Mouse (Mus musculus) CH12.LX (cell line): ENCODE results near the gene Sult2a3. TPM values are rescaled to one million over a fixed set of nuclear protein-coding genes. Genes with fewer than 3 reads are reported as not detected.
"Not testable (repeated sequence)": the region's sequence is repeated elsewhere in the genome, so short reads cannot be mapped to it uniquely, and the experiment has no call there.

ENCODE experiments used
- DNase-seq: peaks from one replicate; pipeline ENCODE4 v3.0.0-alpha.2; 2013; ENCODE audit errors: extremely low read depth
- H3K27ac ChIP-seq: 2 replicates; pipeline ENCODE4 v1.5.1; 2012; ENCODE audit warnings: low read depth, mild to moderate bottlenecking, control low read depth, moderate library complexity; ENCODE audit not compliant: insufficient read depth
- H3K27me3 ChIP-seq: replicated peaks from 2 replicates; pipeline ENCODE3; 2012; ENCODE audit warnings: inconsistent platforms
- H3K36me3 ChIP-seq, 2 experiments: replicated peaks in 1 of 2; 2 replicates each; pipeline versions ENCODE3 to v1.6.1; 2012; ENCODE audit warnings: inconsistent platforms in 1 of 2, low read length in 1 of 2, mild to moderate bottlenecking in 1 of 2, mixed read lengths in 1 of 2, moderate library complexity in 1 of 2; ENCODE audit not compliant: control insufficient read depth in 1 of 2, insufficient read depth in 1 of 2
- H3K4me1 ChIP-seq, 2 experiments: 2 replicates each; pipeline ENCODE4 v1.6.1; 2012; ENCODE audit warnings: inconsistent platforms in 1 of 2, moderate library complexity in 1 of 2; ENCODE audit not compliant: insufficient read depth in 2 of 2, control insufficient read depth in 1 of 2
- H3K4me2 ChIP-seq: 2 replicates; pipeline ENCODE4 v1.6.1; 2012; ENCODE audit warnings: low read depth, mild to moderate bottlenecking, control low read depth; ENCODE audit not compliant: poor library complexity, insufficient read depth, severe bottlenecking
- H3K4me3 ChIP-seq, 3 experiments: fragments of 150-350 bp in 1 of 3; sonication (generic) in 1 of 3; replicated peaks in 1 of 3; 2 replicates each; pipeline versions ENCODE3 to v1.5.1; 2011 to 2012; ENCODE audit warnings: low read depth in 2 of 3, low read length in 2 of 3, mild to moderate bottlenecking in 2 of 3, moderate library complexity in 2 of 3, control low read depth in 1 of 3, improper control_type of control experiment in 1 of 3, inconsistent platforms in 1 of 3, mixed read lengths in 1 of 3; ENCODE audit not compliant: poor library complexity in 1 of 3
- H3K79me2 ChIP-seq: replicated peaks from 2 replicates; pipeline ENCODE4 v1.6.1; 2012; ENCODE audit warnings: mild to moderate bottlenecking, moderate library complexity; ENCODE audit not compliant: control insufficient read depth, poor library complexity, insufficient read depth, severe bottlenecking; ENCODE audit errors: extremely low read depth
- H3K9ac ChIP-seq: 2 replicates; pipeline ENCODE4 v1.6.1; 2012; ENCODE audit warnings: low read depth, mild to moderate bottlenecking, control low read depth, moderate library complexity; ENCODE audit not compliant: insufficient read depth
- H3K9me3 ChIP-seq: replicated peaks from 2 replicates; pipeline ENCODE3; 2012; ENCODE audit warnings: low read length, inconsistent platforms, mixed read lengths
- CTCF ChIP-seq, 2 experiments: IDR thresholded peaks in 1 of 2; conservative IDR thresholded peaks in 1 of 2; 2 replicates each; pipeline ENCODE4 v1.5.1; 2011 to 2012; ENCODE audit warnings: low read depth in 2 of 2, low read length in 2 of 2, improper control_type of control experiment in 1 of 2, inconsistent platforms in 1 of 2, mild to moderate bottlenecking in 1 of 2, moderate library complexity in 1 of 2
- MXI1 ChIP-seq: IDR thresholded peaks from 2 replicates; pipeline ENCODE4 v1.6.1; 2011; ENCODE audit warnings: mild to moderate bottlenecking, low read depth, low read length, improper control_type of control experiment
- POLR2A ChIP-seq: IDR thresholded peaks from 2 replicates; pipeline ENCODE4 v1.6.1; 2011; ENCODE audit warnings: low read depth, mild to moderate bottlenecking, improper control_type of control experiment, low read length
- TCF12 ChIP-seq: IDR thresholded peaks from 2 replicates; pipeline ENCODE4 v1.6.1; 2014; ENCODE audit warnings: low read depth, mild to moderate bottlenecking, inconsistent platforms, low read length, improper control_type of control experiment
- ZMIZ1 ChIP-seq: IDR thresholded peaks from 2 replicates; pipeline ENCODE4 v1.6.1; 2012; ENCODE audit warnings: low read depth, mild to moderate bottlenecking, inconsistent platforms, low read length, improper control_type of control experiment
- dilution Hi-C: fragments of 300-500 bp; cut with MboI; formaldehyde crosslinking; loops from 2 replicates; pipeline ENCODE4 v1.14.3; 2020; ENCODE audit warnings: low sequenced_read_pairs; ENCODE audit not compliant: extremely low pct_unique_long_range_greater_than_20kb, extremely low pct_ligation_motif_present
- in situ Hi-C: fragments of 300-500 bp; cut with MboI; formaldehyde crosslinking; loops from 3 replicates; pipeline ENCODE4 v1.14.3; 2019; ENCODE audit warnings: low sequenced_read_pairs, low pct_ligation_motif_present, low pct_unique_long_range_greater_than_20kb, mixed read lengths
- polyA plus RNA-seq: library from polyadenylated mRNA; unstranded; fragments of >175 nt; gene quantifications from 2 replicates; pipeline ENCODE4 v1.2.1, GENCODE M21; 2012; ENCODE audit warnings: low read depth; ENCODE audit not compliant: insufficient read length
- total RNA-seq, 2 experiments: library from RNA; depleted of rRNA; stranded (reverse); fragments of 300-350 nt in 1 of 2; fragments of >200 nt in 1 of 2; gene quantifications; 2 replicates each; pipeline ENCODE4 v1.2.3; 2012 to 2014

Sult2a3 gene
- total and polyA plus RNA-seq, 3 experiments = not detected

GRCm38 (mm10) chr7:14116761-14117160 lies 6.1 kb downstream of the Sult2a3 start:
- no peak for TF ChIP-seq MXI1
- TF ChIP-seq TCF12 = no peak
- TF ChIP-seq POLR2A = no peak
- no peak for TF ChIP-seq ZMIZ1
- TF ChIP-seq CTCF (conservative IDR thresholded peaks at IDR 0.05 in 1 of 2, IDR thresholded peaks at IDR 0.05 in 1 of 2; ENCODE audit: low read depth in 2 of 2, low read length in 2 of 2) = no peak
- no peaks in the 10 kb centered on the region for H3K36me3 ChIP-seq
- H3K4me2 ChIP-seq = no peak overlapping the region
- no peaks in the 10 kb centered on the region for H3K4me1 ChIP-seq
- H3K4me3 ChIP-seq = no peak overlapping the region
- dilution Hi-C loops = no loop called here
- H3K79me2 ChIP-seq = no peaks in the 10 kb centered on the region
- no peaks in the 10 kb centered on the region for H3K27me3 ChIP-seq
- no peak overlapping the region for H3K27ac ChIP-seq
- peaks cover 5% of the 10 kb centered on the region for H3K9me3 ChIP-seq
- in situ Hi-C loops = no loop called here
- no peak for DNase-seq
- no peak overlapping the region for H3K9ac ChIP-seq

- H3K4me3 ChIP-seq, H3K9me3 ChIP-seq, H3K36me3 ChIP-seq, H3K27ac ChIP-seq, DNase-seq, in situ Hi-C loops, H3K79me2 ChIP-seq, H3K27me3 ChIP-seq, dilution Hi-C loops, H3K9ac ChIP-seq, H3K4me2 ChIP-seq, H3K4me1 ChIP-seq: not testable (repeated sequence)
These were observed 8.4 kb downstream of the Sult2a3 start for GRCm38 (mm10) chr7:14114471-14114870.

GRCm38 (mm10) chr7:14047821-14048220 lies 75.0 kb downstream of the Sult2a3 start:
- H3K27me3 ChIP-seq, H3K4me2 ChIP-seq, H3K36me3 ChIP-seq, H3K79me2 ChIP-seq, H3K4me3 ChIP-seq, H3K9ac ChIP-seq, H3K9me3 ChIP-seq, H3K4me1 ChIP-seq, H3K27ac ChIP-seq, in situ Hi-C loops, dilution Hi-C loops, DNase-seq: not testable (repeated sequence)

- in situ Hi-C loops, H3K4me3 ChIP-seq, H3K4me1 ChIP-seq, H3K27ac ChIP-seq, H3K9ac ChIP-seq, H3K36me3 ChIP-seq, H3K79me2 ChIP-seq, DNase-seq, dilution Hi-C loops, H3K9me3 ChIP-seq, H3K27me3 ChIP-seq, H3K4me2 ChIP-seq: not testable (repeated sequence)
These were observed 92.0 kb downstream of the Sult2a3 start for GRCm38 (mm10) chr7:14030831-14031230.

Other genes with a start within 250 kb of the Sult2a3 start
- not detected in 2 replicates for gene Sult2a4, start 133.4 kb downstream of the Sult2a3 start, total RNA-seq (2012; rRNA removed)
- not detected in 2 replicates for gene Sult2a4, start 133.4 kb downstream of the Sult2a3 start, total RNA-seq (2014; rRNA removed)
- gene Sult2a4, start 133.4 kb downstream of the Sult2a3 start, polyA plus RNA-seq = not detected in 2 replicates
- gene Sult2a6, start 131.8 kb upstream of the Sult2a3 start, total RNA-seq (2012; rRNA removed) = not detected in 2 replicates
- gene Sult2a6, start 131.8 kb upstream of the Sult2a3 start, total RNA-seq (2014; rRNA removed) = not detected in 2 replicates
- gene Sult2a6, start 131.8 kb upstream of the Sult2a3 start, polyA plus RNA-seq = not detected in 2 replicates
- gene Obox8, start 210.5 kb upstream of the Sult2a3 start, total RNA-seq (2012; rRNA removed) = not detected in 2 replicates
- gene Obox8, start 210.5 kb upstream of the Sult2a3 start, total RNA-seq (2014; rRNA removed) = not detected in 2 replicates
- gene Obox8, start 210.5 kb upstream of the Sult2a3 start, polyA plus RNA-seq = not detected in 2 replicates